Mouse (Mus musculus) c-Kit-positive CD71-positive TER-119-positive erythroid progenitor cells, embryonic 14.5 days (primary cell): Measurements from ENCODE around the gene Ppa2.

ENCODE experiments used
- DNase-seq: peaks from one replicate; pipeline ENCODE4 v3.0.0-alpha.2; 2013; ENCODE audit warnings: low spot score

Ppa2 gene

GRCm38 (mm10) chr3:133389803-133390387 lies 80.0 kb downstream of the Ppa2 start:
- DNase-seq: no peak

GRCm38 (mm10) chr3:133394531-133394930 lies 84.6 kb downstream of the Ppa2 start:
- DNase-seq: no peak

GRCm38 (mm10) chr3:133403849-133404248 lies 93.9 kb downstream of the Ppa2 start:
- no peak for DNase-seq

DNA sequence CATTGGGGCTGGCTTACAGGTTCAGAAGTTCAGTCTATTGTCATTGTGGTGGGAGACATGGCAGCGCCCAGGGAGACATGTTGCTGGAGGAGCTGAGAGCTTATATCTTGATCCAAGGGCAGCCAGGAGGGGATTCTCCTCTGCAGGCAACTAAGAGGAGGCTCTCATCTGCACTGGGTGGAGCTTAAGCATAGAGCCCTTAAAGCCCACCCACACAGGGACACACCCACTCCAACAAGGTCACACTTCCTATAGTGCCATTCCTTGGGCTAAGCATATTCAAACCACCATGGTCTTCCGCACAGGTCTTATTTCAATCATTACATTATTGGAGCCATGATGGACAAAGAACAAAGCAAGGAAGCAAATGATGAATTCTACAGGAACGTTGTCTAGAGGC lies 95.7 kb downstream of the Ppa2 start:
- no peak for DNase-seq

DNA sequence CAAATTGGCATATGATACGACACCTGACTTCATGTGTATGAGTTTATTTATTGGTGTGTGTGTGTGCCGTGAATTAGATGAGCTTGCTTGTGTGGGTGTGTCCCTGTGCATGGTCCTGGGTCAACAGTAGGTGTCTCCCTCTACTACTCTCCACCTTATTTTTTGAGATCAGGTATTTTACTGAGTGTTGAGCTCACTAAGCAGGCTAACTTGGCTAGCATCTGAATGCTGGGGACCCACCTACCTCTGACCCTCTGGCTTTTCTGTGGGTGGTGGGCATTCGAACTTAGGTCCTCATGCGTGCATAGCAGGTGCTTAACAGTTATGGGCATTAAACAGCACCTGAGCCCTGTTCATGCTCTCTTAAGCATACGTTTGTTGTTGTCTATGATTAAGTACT lies 96.3 kb downstream of the Ppa2 start:
- DNase-seq: no peak

DNA sequence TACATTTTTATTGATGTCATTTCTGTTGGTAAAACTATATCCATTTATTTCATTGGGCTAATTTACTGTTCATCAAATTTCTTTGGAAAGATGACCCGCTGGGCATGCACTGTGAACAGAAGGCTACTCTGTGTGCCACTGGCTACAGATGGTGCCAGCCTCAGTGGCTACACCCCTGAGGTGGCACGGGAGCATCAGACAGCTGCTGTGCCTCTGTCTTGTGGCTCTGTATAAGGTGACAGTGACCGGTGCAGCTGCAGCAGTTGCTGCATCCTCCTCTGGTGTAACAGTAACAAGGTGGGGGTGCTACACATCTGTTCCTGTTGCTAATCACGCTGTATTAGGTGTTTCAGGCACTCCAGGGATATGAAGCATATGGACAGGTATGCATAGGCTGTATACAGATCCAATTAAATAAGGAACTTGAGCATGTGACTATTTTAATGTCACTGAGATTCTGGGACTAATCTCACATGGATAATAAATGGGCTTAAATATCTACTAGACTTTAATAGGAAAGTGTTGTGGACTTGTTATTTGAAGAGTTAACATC lies 101.3 kb downstream of the Ppa2 start:
- DNase-seq: no peak

GRCm38 (mm10) chr3:133411768-133412167 lies 101.9 kb downstream of the Ppa2 start:
- DNase-seq: no peak

DNA sequence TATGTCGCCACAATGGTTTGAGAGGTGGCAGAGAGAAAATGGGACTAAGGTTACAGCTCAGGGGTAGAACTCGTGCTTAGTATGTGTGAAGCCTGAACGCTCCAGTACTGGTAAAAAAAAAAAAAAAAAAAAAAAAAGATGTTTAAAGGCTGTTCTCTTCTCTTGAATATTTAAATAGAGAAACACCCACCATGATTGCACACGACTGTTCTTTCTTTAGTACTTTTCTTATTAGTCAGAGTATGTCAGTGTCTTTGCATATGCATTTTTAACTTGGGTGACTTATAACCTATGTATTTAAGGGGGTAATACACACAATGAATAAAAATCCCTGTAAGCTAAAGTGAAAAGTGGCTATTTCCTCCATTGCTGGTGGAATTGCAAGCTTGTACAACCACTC lies 104.8 kb downstream of the Ppa2 start:
- DNase-seq: no peak

GRCm38 (mm10) chr3:133423073-133423472 lies 113.2 kb downstream of the Ppa2 start:
- no peak for DNase-seq
